9 mouse cellular contexts compared by ENCODE assay signal in genomic region chr11:101971410-101971809, GRCm38 (mm10). TPM values are rescaled to one million over a fixed set of nuclear protein-coding genes. Genes with fewer than 3 reads are reported as not detected.
A peak's percentile ranks its signal among the peaks of the same experiment; 100 is the strongest.
DNase-seq lines count a peak whose midpoint lies in the region; ATAC-seq lines count a peak whose summit lies in the region.
"Had no signal": no experiment of that assay in that cellular context is flagged by ENCODE, and none has a peak within 500 bp of the region (broad histone marks: within the 10 kb centered on the region; RNA-seq: fewer than 3 reads in every experiment).

No protein-coding gene starts in this region.

- ATAC-seq in erythroid progenitor cell, adult 5-6 weeks (replicated peaks; ENCODE audit: low FRiP score, poor library complexity, severe bottlenecking): no peak

- DNase-seq in cerebellum, adult 9-10 months: peak; percentile 31
- no peak for DNase-seq in cerebellum, postnatal 4 days (ENCODE audit: low spot score in 2 of 2)
- DNase-seq in spleen, adult 12 weeks (ENCODE audit: low spot score): peak; percentile 29
- no peak for DNase-seq in spleen, postnatal 36 days (ENCODE audit: low spot score in 2 of 2)
- peak; percentile 65 for DNase-seq in induced T-regulatory cell, adult 2 months (ENCODE audit: low read depth)
- DNase-seq in thymus, postnatal 14 days: peak; percentile 42
- no peak for DNase-seq in layer of hippocampus, adult 11-12 months (ENCODE audit: low spot score)

RNA-seq across cellular contexts. Expression of gene Sost, which starts 4.6 kb away (rescaled TPM):
- not detected in 2 replicates for total RNA-seq in erythroid progenitor cell, adult 5-6 weeks (2015; ENCODE audit: low replicate concordance)
- total RNA-seq in erythroid progenitor cell, adult 5-6 weeks (2017; ENCODE audit: low replicate concordance): not detected in 2 replicates
- total RNA-seq: gastrocnemius, adult 8-10 months had no signal

RNA-seq across cellular contexts. Expression of gene Cfap97d1, which starts 12.7 kb away (rescaled TPM):
- not detected in 2 replicates for total RNA-seq in erythroid progenitor cell, adult 5-6 weeks (2015; ENCODE audit: low replicate concordance)
- not detected in 2 replicates for total RNA-seq in erythroid progenitor cell, adult 5-6 weeks (2017; ENCODE audit: low replicate concordance)
- total RNA-seq: gastrocnemius, adult 8-10 months had no signal

RNA-seq across cellular contexts. Expression of gene Dusp3, which starts 15.4 kb away (rescaled TPM):
- total RNA-seq in erythroid progenitor cell, adult 5-6 weeks (2015; ENCODE audit: low replicate concordance): 0.42 and 3.2 TPM in 2 replicates
- total RNA-seq in erythroid progenitor cell, adult 5-6 weeks (2017; ENCODE audit: low replicate concordance): 1.6 and 2.7 TPM in 2 replicates

RNA-seq across cellular contexts. Expression of gene Mpp3, which starts 56.9 kb away (rescaled TPM):
- not detected in 2 replicates for total RNA-seq in erythroid progenitor cell, adult 5-6 weeks (2015; ENCODE audit: low replicate concordance)
- total RNA-seq in erythroid progenitor cell, adult 5-6 weeks (2017; ENCODE audit: low replicate concordance): not detected in 2 replicates

Comparison
In these comparisons a context has a peak if more than half of its experiments do, and no peak if none do; other contexts are left out.
1. DNase-seq: peak in cerebellum, adult 9-10 months (single experiment), spleen, adult 12 weeks (single experiment), induced T-regulatory cell, adult 2 months (single experiment) and thymus, postnatal 14 days (single experiment); none in cerebellum, postnatal 4 days (0 of 2), spleen, postnatal 36 days (0 of 2) and layer of hippocampus, adult 11-12 months (single experiment).